Mouse (Mus musculus) hindbrain, embryonic 13.5 days (tissue): Measurements from ENCODE around the gene Ube2l6. TPM values are rescaled to one million over a fixed set of nuclear protein-coding genes. Genes with fewer than 3 reads are reported as not detected.

Experiments used
- ATAC-seq: fragments of 200-750 bp; cut with Nextera tagmentation; 2 replicates; pipeline ENCODE4 v1.8.0; 2017; ENCODE audit warnings: moderate TSS enrichment; ENCODE audit not compliant: low FRiP score
- H3K27ac ChIP-seq: fragments of 300-500 bp; sonication (generic); 2 replicates; pipeline ENCODE4 v1.5.1; 2015; ENCODE audit warnings: inconsistent platforms, mild to moderate bottlenecking, moderate library complexity
- H3K27me3 ChIP-seq: fragments of 300-500 bp; sonication (generic); 2 replicates; pipeline ENCODE4 v1.6.1; 2015; ENCODE audit warnings: mild to moderate bottlenecking, inconsistent platforms
- H3K36me3 ChIP-seq: fragments of 300-500 bp; sonication (generic); 2 replicates; pipeline ENCODE4 v1.6.1; 2015; ENCODE audit warnings: mild to moderate bottlenecking, inconsistent platforms
- H3K4me1 ChIP-seq: fragments of 300-500 bp; sonication (generic); replicated peaks from 2 replicates; pipeline ENCODE4 v1.6.1; 2015; ENCODE audit warnings: inconsistent platforms
- H3K4me2 ChIP-seq: fragments of 300-500 bp; sonication (generic); 2 replicates; pipeline ENCODE4 v1.6.1; 2015; ENCODE audit warnings: inconsistent platforms, mild to moderate bottlenecking, moderate library complexity
- H3K4me3 ChIP-seq: fragments of 300-500 bp; sonication (generic); 2 replicates; pipeline ENCODE4 v1.5.1; 2015; ENCODE audit warnings: mild to moderate bottlenecking, inconsistent platforms
- H3K9ac ChIP-seq: fragments of 300-500 bp; sonication (generic); 2 replicates; pipeline ENCODE4 v1.6.1; 2015; ENCODE audit warnings: mild to moderate bottlenecking, inconsistent platforms
- H3K9me3 ChIP-seq: fragments of 300-500 bp; sonication (generic); 2 replicates; pipeline ENCODE4 v1.6.1; 2016; ENCODE audit warnings: inconsistent platforms
- WGBS: fragments of 180-500 bp; shearing (Covaris S2); methylation state at CpG from one replicate; pipeline ENCODE4 v1.1.7; 2015; 5-methylcytosine and 5-hydroxymethylcytosine counted together
- polyA plus RNA-seq: library from polyadenylated mRNA; unstranded; fragments of >200 nt; fragmentation: Nextera tagmentation; extraction: Ambion mirVana; gene quantifications from 2 replicates; pipeline ENCODE4 v1.2.1, GENCODE M21; 2015

Gene Ube2l6
- polyA plus RNA-seq, 1 experiment from 2014 or later: 17.6 TPM

DNA sequence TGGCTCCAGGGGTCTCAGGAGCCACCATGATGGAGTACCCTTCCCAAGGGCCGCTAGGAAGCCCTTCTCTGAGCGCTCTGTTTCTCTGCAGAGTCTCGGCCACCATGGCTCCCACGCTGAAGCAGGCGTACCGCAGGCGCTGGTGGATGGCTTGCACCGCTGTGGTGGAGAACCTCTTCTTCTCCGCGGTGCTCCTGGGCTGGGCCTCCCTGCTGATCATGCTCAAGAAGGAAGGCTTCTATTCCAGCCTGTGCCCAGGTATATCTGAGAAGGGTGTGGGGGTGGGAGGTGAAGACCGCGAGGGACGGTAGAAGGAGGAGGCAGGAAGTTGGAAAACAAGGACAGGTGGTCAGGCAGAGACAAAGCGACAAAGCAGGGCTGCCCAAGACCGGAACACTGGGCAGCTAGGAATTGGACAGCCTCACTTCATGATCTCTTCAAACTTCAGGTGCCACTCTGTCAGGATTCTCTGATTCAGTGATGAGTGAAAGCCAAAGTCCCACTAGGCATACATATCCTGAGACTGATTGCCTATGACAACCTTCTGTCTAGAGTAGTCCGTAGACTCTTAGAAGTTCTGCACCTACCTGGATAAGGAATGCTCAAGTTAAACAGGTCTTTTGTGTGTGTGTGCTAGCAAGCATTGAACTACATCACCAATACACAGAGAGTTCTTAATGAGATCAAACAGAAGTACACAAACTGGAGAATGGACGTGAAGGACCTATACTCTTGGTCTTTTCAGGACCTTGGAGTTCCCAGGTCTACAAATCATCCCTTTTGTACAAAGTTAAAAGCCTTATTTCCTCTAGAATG lies 42.3 kb downstream of the Ube2l6 start:
- H3K9me3 ChIP-seq: no peaks in the 10 kb centered on the region
- peak overlapping the region; percentile 99 for H3K4me2 ChIP-seq
- peak overlapping the region; percentile 67 for H3K9ac ChIP-seq
- peaks cover 57% of the 10 kb centered on the region for H3K27me3 ChIP-seq
- peaks cover 24% of the 10 kb centered on the region for H3K4me1 ChIP-seq
- ATAC-seq: peak; percentile 37; the same call in 1 of the 2 replicates
- no peak overlapping the region for H3K27ac ChIP-seq
- peak overlapping the region; percentile 57 for H3K4me3 ChIP-seq
- WGBS: 10% methylated on average over 17 of the region's 17 CpGs
- no peaks in the 10 kb centered on the region for H3K36me3 ChIP-seq

DNA sequence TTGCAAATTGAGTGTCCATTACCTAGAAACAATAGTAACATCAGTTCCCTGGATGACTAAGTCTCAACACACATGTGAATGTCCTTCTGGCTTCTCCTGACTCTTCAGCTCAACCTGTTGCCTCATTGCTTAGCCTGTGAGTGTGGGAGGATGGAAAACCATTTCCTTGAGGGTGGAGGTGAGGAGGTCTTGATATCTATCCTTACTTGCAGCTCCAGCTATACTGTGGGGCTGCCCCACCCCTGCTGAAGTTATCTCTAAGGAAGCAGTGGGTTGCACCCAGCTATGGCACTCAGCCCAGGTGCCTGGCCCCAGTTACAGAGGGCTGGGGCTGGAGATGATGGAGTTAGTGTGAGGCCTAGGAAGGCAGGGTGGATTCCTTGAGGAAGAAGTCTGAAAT lies 43.3 kb downstream of the Ube2l6 start:
- Histone ChIP-seq H3K9me3 (no peaks in the 10 kb centered on the region), H3K27me3 (peaks cover 51% of the 10 kb centered on the region), H3K4me3 (no peak overlapping the region), H3K4me2 (no peak overlapping the region), H3K27ac (no peak overlapping the region), H3K9ac (no peak overlapping the region), H3K36me3 (no peaks in the 10 kb centered on the region), H3K4me1 (peaks cover 24% of the 10 kb centered on the region)
- ATAC-seq: no peak

DNA sequence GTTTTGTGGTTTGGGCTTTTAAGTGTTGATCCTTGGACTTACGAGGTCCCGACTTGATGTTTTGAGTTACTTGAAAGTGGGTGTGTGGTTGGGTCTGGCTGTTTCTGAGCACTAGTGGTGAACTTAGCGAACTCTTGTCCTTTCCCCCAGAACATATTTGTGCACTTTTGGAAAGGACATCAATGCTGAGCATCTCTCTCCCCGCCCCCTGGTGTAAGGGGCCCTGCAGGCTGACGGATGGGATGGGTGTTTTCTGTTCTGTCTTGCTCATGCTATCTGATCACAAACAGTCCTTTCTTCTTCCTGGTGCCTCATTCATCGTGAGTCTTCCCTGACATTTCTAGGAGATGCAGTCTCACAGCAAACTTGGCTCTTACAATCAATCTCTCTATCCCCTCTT lies 45.0 kb downstream of the Ube2l6 start:
- 88% methylated on average over 6 of the region's 6 CpGs for WGBS
- Histone ChIP-seq H3K36me3 (no peaks in the 10 kb centered on the region), H3K4me1 (peaks cover 24% of the 10 kb centered on the region), H3K9me3 (no peaks in the 10 kb centered on the region), H3K4me3 (no peak overlapping the region), H3K9ac (no peak overlapping the region), H3K4me2 (no peak overlapping the region), H3K27ac (no peak overlapping the region), H3K27me3 (peaks cover 34% of the 10 kb centered on the region)
- ATAC-seq: no peak

DNA sequence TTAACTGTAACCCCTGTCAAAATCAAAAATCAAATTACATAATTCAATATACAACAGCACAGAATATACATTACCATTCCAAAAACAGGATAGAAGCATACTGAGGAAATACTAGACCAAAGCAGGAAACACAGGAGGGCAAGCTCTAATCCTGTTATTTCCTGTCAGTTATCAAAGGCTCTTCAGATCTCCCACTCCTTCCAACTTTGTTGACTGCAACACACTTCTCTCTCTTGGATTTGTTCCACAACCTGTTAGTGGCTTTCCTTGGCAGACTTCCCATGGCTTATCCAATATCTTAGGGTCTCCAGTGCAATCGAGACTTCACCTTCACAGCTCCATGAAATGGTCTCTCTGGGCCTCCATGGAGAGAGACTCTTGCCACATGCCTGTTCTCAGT lies 46.6 kb downstream of the Ube2l6 start:
- H3K27me3 ChIP-seq: peaks cover 18% of the 10 kb centered on the region
- H3K4me3 ChIP-seq: no peak overlapping the region
- no peak overlapping the region for H3K27ac ChIP-seq
- 90% methylated on average over 1 of the region's 1 CpGs for WGBS
- H3K36me3 ChIP-seq: no peaks in the 10 kb centered on the region
- no peak overlapping the region for H3K9ac ChIP-seq
- no peak for ATAC-seq
- H3K9me3 ChIP-seq: no peaks in the 10 kb centered on the region
- no peak overlapping the region for H3K4me2 ChIP-seq
- peaks cover 10% of the 10 kb centered on the region for H3K4me1 ChIP-seq

DNA sequence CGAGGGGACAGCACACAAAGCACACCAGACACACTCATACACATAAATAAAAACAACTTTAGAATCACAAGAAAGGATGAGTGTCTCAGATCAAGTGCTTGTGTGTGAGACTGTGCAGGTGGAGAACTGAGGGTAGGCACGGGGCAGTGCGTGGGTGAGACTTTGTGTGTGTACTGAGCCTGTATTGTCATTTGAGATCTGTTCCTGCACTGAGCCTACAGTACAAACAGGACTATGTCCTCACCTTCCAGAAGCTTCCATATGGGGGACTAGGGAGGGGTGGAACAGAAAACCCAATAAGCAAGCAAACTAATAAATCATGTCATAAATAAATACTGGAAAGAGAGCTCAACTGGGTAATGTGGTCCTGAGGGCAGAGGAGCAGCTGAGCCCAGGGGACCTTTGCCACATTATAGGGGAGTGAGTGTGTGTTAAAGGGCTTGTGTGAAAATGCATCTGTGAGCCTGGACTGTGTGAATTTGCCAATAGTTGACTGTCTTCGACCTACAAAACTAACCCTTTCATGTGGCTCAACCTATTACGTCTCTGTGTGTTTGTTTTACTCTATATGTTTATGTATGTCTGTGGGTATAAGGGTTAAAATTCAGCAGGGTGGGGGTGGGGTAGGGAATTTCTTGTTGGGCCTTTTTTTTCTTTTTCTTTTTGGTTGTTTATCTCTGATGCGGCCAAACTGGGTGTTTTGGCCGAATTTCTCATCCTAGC lies 51.9 kb downstream of the Ube2l6 start:
- peak overlapping the region; percentile 35; the same call in 1 of the 2 replicates for H3K4me2 ChIP-seq
- ATAC-seq: no peak

DNA sequence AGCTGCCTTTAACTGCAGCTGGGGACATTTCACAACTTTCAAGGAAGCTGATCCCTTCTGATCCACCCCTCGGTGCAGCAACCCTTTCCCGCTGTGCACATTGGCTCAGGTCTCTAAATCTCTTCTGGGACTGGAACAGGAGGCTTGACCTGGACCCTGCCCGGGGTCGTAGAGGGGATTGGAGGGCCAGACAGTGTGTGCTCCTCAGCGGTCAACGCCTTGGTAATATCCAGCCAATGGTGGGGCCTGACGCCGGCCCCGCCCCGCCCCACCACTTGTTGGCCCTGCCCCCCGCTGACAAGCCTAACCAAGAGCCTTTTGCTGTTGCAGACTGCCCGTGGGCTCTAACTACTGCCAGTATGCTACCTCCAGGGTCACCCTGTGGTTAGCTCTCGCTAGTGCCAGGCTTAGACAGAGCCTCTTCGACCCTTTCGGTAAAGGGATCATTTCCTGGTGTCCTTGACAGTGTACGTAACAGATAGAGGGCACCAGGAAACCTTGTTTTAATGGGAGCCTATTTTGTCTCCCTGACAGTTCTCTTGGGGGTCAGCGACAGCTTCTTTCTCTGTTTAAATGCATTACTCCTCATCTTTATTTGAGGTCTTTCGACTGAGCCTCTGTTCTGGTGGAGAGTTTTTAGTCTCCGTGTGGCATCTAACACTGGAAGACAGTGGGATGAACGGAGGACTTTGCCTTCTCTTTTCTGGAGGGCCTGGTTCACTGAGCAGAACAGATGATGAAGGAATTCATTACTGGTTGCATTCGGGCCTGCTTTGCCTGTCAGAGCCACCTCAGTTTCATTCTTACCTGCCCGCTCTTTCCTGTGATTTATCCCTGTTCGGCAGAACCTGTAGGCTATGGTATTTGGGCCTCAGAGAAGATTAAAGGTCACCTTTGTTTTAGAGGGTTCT lies 52.8 kb downstream of the Ube2l6 start:
- no peak for ATAC-seq
- Histone ChIP-seq H3K9ac (peak overlapping the region; percentile 35; the same call in 1 of the 2 replicates), H3K27ac (no peak overlapping the region), H3K4me3 (no peak overlapping the region), H3K27me3 (no peaks in the 10 kb centered on the region), H3K4me2 (peak overlapping the region; percentile 35), H3K4me1 (peaks cover 6% of the 10 kb centered on the region), H3K36me3 (no peaks in the 10 kb centered on the region), H3K9me3 (no peaks in the 10 kb centered on the region)
- 34% methylated on average over 23 of the region's 23 CpGs for WGBS

More for the DNA sequence above, 51.9 kb downstream of the Ube2l6 start:
- H3K36me3 ChIP-seq: no peaks in the 10 kb centered on the region
- no peaks in the 10 kb centered on the region for H3K27me3 ChIP-seq
- H3K27ac ChIP-seq: no peak overlapping the region
- 68% methylated on average over 7 of the region's 7 CpGs for WGBS
- H3K4me3 ChIP-seq: no peak overlapping the region
- peaks cover 6% of the 10 kb centered on the region for H3K4me1 ChIP-seq
- no peak overlapping the region for H3K9ac ChIP-seq
- H3K9me3 ChIP-seq: no peaks in the 10 kb centered on the region

DNA sequence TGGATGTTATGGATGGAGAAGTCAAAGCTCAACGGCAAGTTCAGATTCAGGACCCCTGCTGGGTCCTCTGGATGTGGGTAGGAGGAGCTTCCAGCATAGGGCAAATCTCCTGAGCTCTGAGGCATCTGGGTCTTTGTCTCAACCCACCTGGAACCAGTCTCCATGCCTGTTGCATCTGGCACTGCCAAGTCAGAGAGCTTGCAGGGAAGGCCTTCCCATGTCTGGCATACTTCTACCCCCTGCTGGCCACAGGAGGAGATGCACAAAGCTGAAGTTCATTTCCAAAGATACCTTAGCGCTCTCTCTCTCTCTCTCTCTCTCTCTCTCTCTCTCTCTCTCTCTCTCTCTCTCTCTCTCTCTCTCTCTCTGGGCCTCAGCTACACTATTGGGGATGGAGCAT lies 57.1 kb downstream of the Ube2l6 start:
- no peak overlapping the region for H3K4me2 ChIP-seq
- no peak overlapping the region for H3K4me3 ChIP-seq
- no peaks in the 10 kb centered on the region for H3K27me3 ChIP-seq
- ATAC-seq: peak; percentile 49; the same call in 1 of the 2 replicates
- H3K4me1 ChIP-seq: peaks cover 6% of the 10 kb centered on the region
- no peak overlapping the region for H3K27ac ChIP-seq
- H3K9me3 ChIP-seq: no peaks in the 10 kb centered on the region
- WGBS: 73% methylated on average over 2 of the region's 2 CpGs
- H3K36me3 ChIP-seq: no peaks in the 10 kb centered on the region; the same call in 1 of the 2 replicates
- H3K9ac ChIP-seq: no peak overlapping the region

DNA sequence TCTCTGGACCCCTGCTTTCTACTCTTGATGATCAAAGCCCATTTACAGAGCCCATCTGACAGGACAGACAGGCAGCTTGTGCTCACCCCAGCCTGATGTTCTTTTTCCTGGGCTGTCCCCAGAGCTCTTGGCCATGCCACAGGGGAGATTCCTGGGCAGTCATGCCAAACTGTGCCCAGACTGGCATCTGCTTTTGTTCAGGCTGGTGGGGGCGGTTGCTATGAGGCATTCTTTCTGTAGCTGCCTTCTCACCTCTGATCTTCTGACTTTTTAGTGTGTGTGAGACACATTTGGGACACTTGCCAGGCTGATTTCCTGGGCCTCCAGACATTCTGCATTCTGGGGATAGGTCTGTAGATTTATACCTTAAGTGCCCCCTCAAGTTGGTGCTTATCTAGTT lies 59.9 kb downstream of the Ube2l6 start:
- H3K4me2 ChIP-seq: no peak overlapping the region
- no peaks in the 10 kb centered on the region; the same call in 1 of the 2 replicates for H3K36me3 ChIP-seq
- WGBS: 94% methylated on average over 1 of the region's 1 CpGs
- no peak for ATAC-seq
- H3K27me3 ChIP-seq: no peaks in the 10 kb centered on the region
- no peak overlapping the region for H3K4me3 ChIP-seq
- no peak overlapping the region for H3K27ac ChIP-seq
- no peaks in the 10 kb centered on the region for H3K9me3 ChIP-seq
- H3K4me1 ChIP-seq: no peaks in the 10 kb centered on the region
- H3K9ac ChIP-seq: no peak overlapping the region

Other genes starting within 250 kb of the Ube2l6 start
- 38.6 and 39.2 TPM in 2 replicates for gene Ctnnd1, start 148.1 kb upstream of the Ube2l6 start, polyA plus RNA-seq
- gene Btbd18, start 139.7 kb upstream of the Ube2l6 start, polyA plus RNA-seq: 0.28 and 0.29 TPM in 2 replicates
- gene Selenoh, start 128.1 kb upstream of the Ube2l6 start, polyA plus RNA-seq: 217 and 222 TPM in 2 replicates
- not detected in 2 replicates for gene Gm28635, start 120.8 kb upstream of the Ube2l6 start, polyA plus RNA-seq
- 52.1 and 53.5 TPM in 2 replicates for gene Med19, start 120.4 kb upstream of the Ube2l6 start, polyA plus RNA-seq
- 256 and 260 TPM in 2 replicates for gene Tmx2, start 119.7 kb upstream of the Ube2l6 start, polyA plus RNA-seq
- 17.2 and 18.5 TPM in 2 replicates for gene Zdhhc5, start 83.6 kb upstream of the Ube2l6 start, polyA plus RNA-seq
- 26.7 and 28.6 TPM in 2 replicates for gene Clp1, start 71.5 kb upstream of the Ube2l6 start, polyA plus RNA-seq
- 22.2 and 25.4 TPM in 2 replicates for gene Ypel4, start 64.8 kb upstream of the Ube2l6 start, polyA plus RNA-seq
- 5.2 and 7.0 TPM in 2 replicates for gene Gm19426, start 55.2 kb upstream of the Ube2l6 start, polyA plus RNA-seq
- gene Serping1, start 23.4 kb upstream of the Ube2l6 start, polyA plus RNA-seq: 34.6 and 39.4 TPM in 2 replicates
- gene Smtnl1, start 23.8 kb downstream of the Ube2l6 start, polyA plus RNA-seq: not detected in 2 replicates
- 59.2 and 61.9 TPM in 2 replicates for gene Timm10, start 28.2 kb downstream of the Ube2l6 start, polyA plus RNA-seq
- gene Slc43a1, start 40.0 kb downstream of the Ube2l6 start, polyA plus RNA-seq: 2.5 and 3.3 TPM in 2 replicates
- 2.0 and 3.1 TPM in 2 replicates for gene Rtn4rl2, start 87.9 kb downstream of the Ube2l6 start, polyA plus RNA-seq
- 6.1 and 7.0 TPM in 2 replicates for gene Slc43a3, start 137.8 kb downstream of the Ube2l6 start, polyA plus RNA-seq
- 0.25 and 0.48 TPM in 2 replicates for gene Prg2, start 181.6 kb downstream of the Ube2l6 start, polyA plus RNA-seq
- gene Prg3, start 189.4 kb downstream of the Ube2l6 start, polyA plus RNA-seq: not detected in 2 replicates
- 190 and 199 TPM in 2 replicates for gene Ssrp1, start 238.4 kb downstream of the Ube2l6 start, polyA plus RNA-seq
- gene P2rx3, start 238.6 kb downstream of the Ube2l6 start, polyA plus RNA-seq: 19.3 and 20.3 TPM in 2 replicates
- gene Tnks1bp1, start 249.2 kb downstream of the Ube2l6 start, polyA plus RNA-seq: 27.2 and 30.2 TPM in 2 replicates